Mouse (Mus musculus): ENCODE measurements around the gene Ctrb1. TPM values are rescaled to one million over a fixed set of nuclear protein-coding genes. Genes with fewer than 3 reads are reported as not detected.
A peak's percentile ranks its signal among the peaks of the same experiment; 100 is the strongest.
"Not testable (repeated sequence)": the region's sequence is repeated elsewhere in the genome, so short reads cannot be mapped to it uniquely, and the experiment has no call there.

The Ctrb1 gene
- polyA plus RNA-seq, 1 experiment, result 85.4 TPM

DNA sequence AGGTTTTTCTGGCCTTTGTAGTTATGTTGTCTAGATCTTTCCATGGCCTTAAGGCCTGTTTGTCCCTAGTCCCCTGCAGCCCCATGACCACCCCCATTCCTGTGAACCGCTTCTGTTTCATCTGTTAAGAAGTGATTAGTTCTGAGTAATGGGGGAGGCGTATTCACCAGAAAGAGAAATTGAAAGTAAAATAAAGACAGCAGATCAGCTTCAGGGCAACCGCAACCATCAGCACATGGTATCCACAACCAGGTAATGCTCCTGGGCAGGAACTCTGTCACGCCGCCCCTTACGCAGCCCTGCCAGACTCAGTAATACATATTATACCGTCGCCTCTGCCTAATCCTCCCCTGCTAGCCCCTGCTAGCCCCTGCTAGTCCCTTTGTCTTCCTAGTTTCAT is 45.1 kb downstream of the Ctrb1 start:
- no peak overlapping the region for H3K4me2 ChIP-seq (ENCODE audit: low read depth)
- H3K79me2 ChIP-seq (ENCODE audit: control insufficient read depth, insufficient read depth), result peaks cover 54% of the 10 kb centered on the region
- H3K27me3 ChIP-seq (ENCODE audit: control insufficient read depth, insufficient read depth, insufficient read length), result no peaks in the 10 kb centered on the region
- TF ChIP-seq CEBPB (IDR thresholded peaks at IDR 0.05; ENCODE audit: insufficient read depth, poor library complexity, severe bottlenecking) (no peak), MYOD1 (IDR thresholded peaks at IDR 0.05; ENCODE audit: control insufficient read depth in 1 of 3, insufficient read length in 2 of 3, low read depth in 2 of 3) (no peak), TCF12 (IDR thresholded peaks at IDR 0.05; ENCODE audit: insufficient read depth, poor library complexity, severe bottlenecking) (no peak), MYOG (IDR thresholded peaks at IDR 0.05; ENCODE audit: control insufficient read depth in 1 of 3, insufficient read depth in 1 of 3, insufficient read length in 2 of 3, low read depth in 2 of 3) (no peak), POLR2A (IDR thresholded peaks at IDR 0.05; ENCODE audit: insufficient read length, low read depth) (no peak), REST (IDR thresholded peaks at IDR 0.05; ENCODE audit: insufficient read depth, insufficient read length) (no peak), E2F4 (IDR thresholded peaks at IDR 0.05; ENCODE audit: insufficient read depth) (no peak), SRF (IDR thresholded peaks at IDR 0.05; ENCODE audit: control insufficient read depth, insufficient read length, low read depth) (no peak), POLR2AphosphoS2 (IDR thresholded peaks at IDR 0.05; ENCODE audit: insufficient read length, low read depth) (no peak), TCF3 (IDR thresholded peaks at IDR 0.05; ENCODE audit: insufficient read length, low read depth) (no peak), MAX (IDR thresholded peaks at IDR 0.05; ENCODE audit: low read depth) (no peak), USF1 (IDR thresholded peaks at IDR 0.05; ENCODE audit: low read depth) (no peak)
- H3K4me3 ChIP-seq, result no peak overlapping the region
- peaks cover 6% of the 10 kb centered on the region for H3K36me3 ChIP-seq (ENCODE audit: control insufficient read depth, insufficient read depth)
- H3ac ChIP-seq (ENCODE audit: control insufficient read depth, insufficient read length), result no peak overlapping the region

DNA sequence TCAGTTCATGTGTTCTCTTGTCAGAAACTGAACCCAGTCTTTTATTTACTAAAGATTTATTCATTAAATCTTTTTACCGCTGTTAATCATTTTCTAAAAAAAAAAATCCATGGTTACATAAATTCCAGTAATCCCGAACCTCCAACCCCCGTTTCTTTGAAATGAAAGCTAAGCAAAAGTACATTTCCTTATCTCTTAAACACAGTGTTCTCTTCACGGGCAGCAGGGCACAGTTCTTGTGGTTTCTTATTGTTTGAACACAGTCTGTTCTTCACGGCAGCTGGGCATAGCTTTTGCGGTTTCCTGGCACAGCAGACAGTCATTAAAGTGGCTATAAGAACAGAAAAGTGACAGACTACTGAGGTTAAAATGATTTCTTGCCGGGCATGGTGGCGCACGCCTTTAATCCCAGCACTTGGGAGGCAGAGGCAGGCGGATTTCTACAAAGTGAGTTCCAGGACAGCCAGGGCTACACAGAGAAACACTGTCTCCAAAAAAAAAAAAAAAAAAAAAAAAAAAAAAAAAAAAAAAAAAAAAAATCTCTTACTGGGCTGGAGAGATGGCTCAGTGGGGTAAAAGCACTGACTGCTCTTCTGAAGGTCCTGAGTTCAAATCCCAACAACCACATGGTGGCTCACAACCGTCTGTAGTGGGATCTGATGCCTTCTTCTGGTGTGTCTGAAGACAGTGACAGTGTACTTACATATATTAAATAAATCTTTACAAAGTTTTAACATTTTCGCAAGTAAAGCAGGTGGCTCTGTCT is 46.3 kb downstream of the Ctrb1 start:
- H3K79me2 ChIP-seq (ENCODE audit: control insufficient read depth, insufficient read depth), result peaks cover 43% of the 10 kb centered on the region
- not testable (repeated sequence) for H3K36me3 ChIP-seq (ENCODE audit: control insufficient read depth, insufficient read depth); H3K27me3 ChIP-seq (ENCODE audit: control insufficient read depth, insufficient read depth, insufficient read length)
- peak; percentile 3 to 62 (median 34) for TF ChIP-seq MYOD1 (IDR thresholded peaks at IDR 0.05; ENCODE audit: control insufficient read depth in 1 of 3, insufficient read length in 2 of 3, low read depth in 2 of 3)
- peak in 2 of 3 experiments; percentile 32 to 61 for TF ChIP-seq MYOG (IDR thresholded peaks at IDR 0.05; ENCODE audit: control insufficient read depth in 1 of 3, insufficient read depth in 1 of 3, insufficient read length in 2 of 3, low read depth in 2 of 3)
- TF ChIP-seq TCF12 (IDR thresholded peaks at IDR 0.05; ENCODE audit: insufficient read depth, poor library complexity, severe bottlenecking), result peak; percentile 52
- peak; percentile 18 for TF ChIP-seq TCF3 (IDR thresholded peaks at IDR 0.05; ENCODE audit: insufficient read length, low read depth)
- H3ac ChIP-seq (ENCODE audit: control insufficient read depth, insufficient read length), result peak overlapping the region; percentile 96
- peak overlapping the region; percentile 32 for H3K4me3 ChIP-seq
- peak overlapping the region; percentile 87 for H3K4me2 ChIP-seq (ENCODE audit: low read depth)

DNA sequence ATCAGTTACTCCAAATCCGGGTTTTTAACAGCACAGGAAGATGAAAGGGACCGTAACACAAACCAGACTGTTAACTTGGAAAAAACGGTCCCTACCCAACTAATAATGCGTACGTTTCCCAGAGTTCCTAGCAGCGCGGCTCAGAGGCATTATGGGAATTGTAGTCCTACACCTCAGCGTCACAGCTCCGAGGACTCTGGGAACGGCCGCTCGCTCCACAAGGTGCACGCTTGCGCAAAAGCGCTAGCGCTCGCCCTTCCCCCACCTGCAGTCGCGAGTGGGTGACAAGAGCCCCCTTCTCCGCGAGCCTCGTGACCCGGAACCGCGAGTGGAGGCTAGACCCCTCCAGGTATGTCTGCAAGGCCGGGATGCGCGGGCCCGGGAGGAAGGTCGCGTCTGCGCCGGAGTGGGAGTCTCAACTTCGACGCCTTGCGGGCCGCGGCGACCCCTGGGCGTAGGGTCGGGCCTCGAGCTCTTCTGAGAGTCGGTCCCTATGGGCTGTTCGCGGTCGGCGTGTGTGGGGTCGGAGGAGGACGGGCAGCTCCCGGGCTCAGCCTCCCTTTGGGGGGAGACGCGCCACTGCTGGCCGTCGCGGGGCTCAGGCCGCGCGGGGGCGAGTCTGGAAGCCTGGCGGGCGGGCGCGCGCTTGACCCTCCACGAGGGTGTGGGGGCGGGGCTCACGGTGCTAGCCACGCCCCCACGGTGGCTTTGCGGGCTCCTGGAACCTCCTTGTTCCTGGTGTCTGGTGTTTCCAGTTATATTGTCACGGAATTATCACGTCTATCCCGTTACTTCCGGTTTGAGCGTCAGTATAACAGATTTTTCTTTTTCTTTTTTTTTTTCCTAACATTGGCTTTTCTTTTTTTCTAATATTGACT is 47.3 kb downstream of the Ctrb1 start, which contains the start of gene Zfp1:
TSS of gene Zfp1 (plus strand) at position 138 of the 878 bp plus-strand sequence.
- no peak for TF ChIP-seq TCF12 (IDR thresholded peaks at IDR 0.05; ENCODE audit: insufficient read depth, poor library complexity, severe bottlenecking)
- peak; percentile 60 for TF ChIP-seq POLR2AphosphoS2 (IDR thresholded peaks at IDR 0.05; ENCODE audit: insufficient read length, low read depth)
- TF ChIP-seq USF1 (IDR thresholded peaks at IDR 0.05; ENCODE audit: low read depth), result no peak
- TF ChIP-seq TCF3 (IDR thresholded peaks at IDR 0.05; ENCODE audit: insufficient read length, low read depth), result no peak
- no peak for TF ChIP-seq MYOG (IDR thresholded peaks at IDR 0.05; ENCODE audit: control insufficient read depth in 1 of 3, insufficient read depth in 1 of 3, insufficient read length in 2 of 3, low read depth in 2 of 3)
- TF ChIP-seq CEBPB (IDR thresholded peaks at IDR 0.05; ENCODE audit: insufficient read depth, poor library complexity, severe bottlenecking), result 0 out of 2 replicates have a peak, but pooled peaks have one; percentile 12
- no peak for TF ChIP-seq MAX (IDR thresholded peaks at IDR 0.05; ENCODE audit: low read depth)
- no peak for TF ChIP-seq E2F4 (IDR thresholded peaks at IDR 0.05; ENCODE audit: insufficient read depth)
- no peak for TF ChIP-seq REST (IDR thresholded peaks at IDR 0.05; ENCODE audit: insufficient read depth, insufficient read length)
- TF ChIP-seq SRF (IDR thresholded peaks at IDR 0.05; ENCODE audit: control insufficient read depth, insufficient read length, low read depth), result no peak
- TF ChIP-seq POLR2A (IDR thresholded peaks at IDR 0.05; ENCODE audit: insufficient read length, low read depth), result peak; percentile 76
- TF ChIP-seq MYOD1 (IDR thresholded peaks at IDR 0.05; ENCODE audit: control insufficient read depth in 1 of 3, insufficient read length in 2 of 3, low read depth in 2 of 3), result no peak
- Histone ChIP-seq H3K36me3 (ENCODE audit: control insufficient read depth, insufficient read depth) (peaks cover 6% of the 10 kb centered on the region), H3K79me2 (ENCODE audit: control insufficient read depth, insufficient read depth) (peaks cover 36% of the 10 kb centered on the region), H3K4me2 (ENCODE audit: low read depth) (peak within 1 kb of the TSS; percentile 99), H3K4me3 (peak within 1 kb of the TSS; percentile 32), H3K27me3 (ENCODE audit: control insufficient read depth, insufficient read depth, insufficient read length) (no peaks in the 10 kb centered on the region), H3ac (ENCODE audit: control insufficient read depth, insufficient read length) (peak within 1 kb of the TSS; percentile 96)

DNA sequence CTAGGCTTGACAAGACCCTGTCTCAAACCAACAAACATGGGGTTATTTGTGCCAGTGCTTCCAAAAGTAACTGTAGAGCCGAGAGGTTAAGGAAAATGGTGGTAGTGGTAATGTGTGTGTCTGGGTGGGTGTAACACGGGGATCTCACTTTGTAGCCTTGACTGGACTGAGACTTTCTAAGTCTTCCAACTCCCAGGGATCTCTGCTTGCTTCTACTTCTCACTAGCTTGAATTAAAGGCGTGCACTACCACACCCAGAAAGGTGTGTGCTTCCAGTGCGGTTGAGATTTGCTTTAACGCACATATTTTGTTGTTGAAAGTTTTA is 47.9 kb downstream of the Ctrb1 start:
- peak overlapping the region; percentile 96 for H3ac ChIP-seq (ENCODE audit: control insufficient read depth, insufficient read length)
- H3K4me2 ChIP-seq (ENCODE audit: low read depth), result peak overlapping the region; percentile 99
- TF ChIP-seq CEBPB (IDR thresholded peaks at IDR 0.05; ENCODE audit: insufficient read depth, poor library complexity, severe bottlenecking) (no peak), POLR2AphosphoS2 (IDR thresholded peaks at IDR 0.05; ENCODE audit: insufficient read length, low read depth) (no peak), MYOD1 (IDR thresholded peaks at IDR 0.05; ENCODE audit: control insufficient read depth in 1 of 3, insufficient read length in 2 of 3, low read depth in 2 of 3) (no peak), E2F4 (IDR thresholded peaks at IDR 0.05; ENCODE audit: insufficient read depth) (no peak), POLR2A (IDR thresholded peaks at IDR 0.05; ENCODE audit: insufficient read length, low read depth) (no peak), SRF (IDR thresholded peaks at IDR 0.05; ENCODE audit: control insufficient read depth, insufficient read length, low read depth) (no peak)
- H3K27me3 ChIP-seq (ENCODE audit: control insufficient read depth, insufficient read depth, insufficient read length), result no peaks in the 10 kb centered on the region
- H3K79me2 ChIP-seq (ENCODE audit: control insufficient read depth, insufficient read depth), result peaks cover 30% of the 10 kb centered on the region
- peaks cover 6% of the 10 kb centered on the region for H3K36me3 ChIP-seq (ENCODE audit: control insufficient read depth, insufficient read depth)
- H3K4me3 ChIP-seq, result peak overlapping the region; percentile 32
